Mouse (Mus musculus): ENCODE measurements around the gene Rbm38. TPM values are rescaled to one million over a fixed set of nuclear protein-coding genes. Genes with fewer than 3 reads are reported as not detected.

The Rbm38 gene
- polyA plus RNA-seq, 1 experiment from 2014 or later, result 169 TPM

DNA sequence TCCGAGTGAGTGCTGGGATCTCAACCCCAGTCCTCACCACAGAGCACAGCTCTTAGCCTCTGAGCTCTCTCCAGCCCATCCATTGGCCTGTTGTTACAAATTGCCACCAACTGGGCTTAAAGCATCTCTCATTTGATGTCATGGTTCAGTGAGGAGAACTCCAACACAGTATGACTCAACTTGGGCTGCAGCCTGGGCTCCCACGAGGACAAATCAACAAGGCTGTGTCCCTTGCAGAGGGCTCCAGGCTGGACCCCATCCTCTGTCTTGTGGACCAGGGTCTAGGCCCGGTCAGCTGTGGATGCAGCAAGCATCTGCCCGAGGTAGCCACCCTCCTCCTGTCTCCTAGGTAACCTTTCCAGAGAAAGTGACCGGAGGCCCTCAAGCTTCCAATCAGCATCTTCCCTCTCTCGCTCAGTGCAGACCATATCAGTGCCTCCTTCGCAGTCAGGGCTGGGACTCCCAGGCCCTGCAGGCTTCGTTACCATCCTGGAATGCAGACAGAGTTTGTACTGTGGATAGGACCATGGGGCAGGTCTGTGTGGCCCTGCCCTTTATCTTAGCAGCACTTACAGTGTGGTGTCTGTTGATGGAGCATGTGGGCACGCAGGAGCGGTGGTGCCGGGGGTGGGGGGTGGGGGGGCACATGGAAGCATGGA, 22.3 kb downstream of the Rbm38 start:
- H3K9ac ChIP-seq (ENCODE audit: low read depth, low read length), result no peak overlapping the region
- H3K27me3 ChIP-seq (ENCODE audit: control insufficient read depth, insufficient read depth, low read length), result no peaks in the 10 kb centered on the region
- 40% methylated on average over 11 of the region's 11 CpGs for WGBS (ENCODE audit: insufficient replicate concordance)
- no peaks in the 10 kb centered on the region for H3K9me3 ChIP-seq (replicated peaks; ENCODE audit: control insufficient read depth, low read length)
- 0 out of 2 replicates have a peak, but pooled peaks have one; percentile 19 for ATAC-seq (replicated peaks; ENCODE audit: insufficient number of reproducible peaks, low FRiP score, low TSS enrichment)
- no peak overlapping the region for H3K4me2 ChIP-seq
- H3K4me1 ChIP-seq (ENCODE audit: control insufficient read depth, insufficient read depth, low read length), result peaks cover 39% of the 10 kb centered on the region
- H3K36me3 ChIP-seq (ENCODE audit: control insufficient read depth, insufficient read depth, low read length), result no peaks in the 10 kb centered on the region
- H3K4me3 ChIP-seq (ENCODE audit: low read depth, low read length), result no peak overlapping the region
- H3K27ac ChIP-seq (ENCODE audit: low read depth, low read length), result 0 out of 2 replicates have a peak overlapping the region, but pooled peaks have one; percentile 47

GRCm38 (mm10) chr2:173044198-173044970, 24.1 kb downstream of the Rbm38 start:
- no peak for ATAC-seq (replicated peaks; ENCODE audit: insufficient number of reproducible peaks, low FRiP score, low TSS enrichment)
- H3K4me1 ChIP-seq (ENCODE audit: control insufficient read depth, insufficient read depth, low read length), result peaks cover 49% of the 10 kb centered on the region
- H3K36me3 ChIP-seq (ENCODE audit: control insufficient read depth, insufficient read depth, low read length), result no peaks in the 10 kb centered on the region
- H3K27ac ChIP-seq (ENCODE audit: low read depth, low read length), result no peak overlapping the region
- H3K9ac ChIP-seq (ENCODE audit: low read depth, low read length), result no peak overlapping the region
- H3K4me2 ChIP-seq, result no peak overlapping the region
- H3K4me3 ChIP-seq (ENCODE audit: low read depth, low read length), result no peak overlapping the region
- H3K27me3 ChIP-seq (ENCODE audit: control insufficient read depth, insufficient read depth, low read length), result no peaks in the 10 kb centered on the region
- 71% methylated on average over 18 of the region's 18 CpGs for WGBS (ENCODE audit: insufficient replicate concordance)
- no peaks in the 10 kb centered on the region for H3K9me3 ChIP-seq (replicated peaks; ENCODE audit: control insufficient read depth, low read length)

DNA sequence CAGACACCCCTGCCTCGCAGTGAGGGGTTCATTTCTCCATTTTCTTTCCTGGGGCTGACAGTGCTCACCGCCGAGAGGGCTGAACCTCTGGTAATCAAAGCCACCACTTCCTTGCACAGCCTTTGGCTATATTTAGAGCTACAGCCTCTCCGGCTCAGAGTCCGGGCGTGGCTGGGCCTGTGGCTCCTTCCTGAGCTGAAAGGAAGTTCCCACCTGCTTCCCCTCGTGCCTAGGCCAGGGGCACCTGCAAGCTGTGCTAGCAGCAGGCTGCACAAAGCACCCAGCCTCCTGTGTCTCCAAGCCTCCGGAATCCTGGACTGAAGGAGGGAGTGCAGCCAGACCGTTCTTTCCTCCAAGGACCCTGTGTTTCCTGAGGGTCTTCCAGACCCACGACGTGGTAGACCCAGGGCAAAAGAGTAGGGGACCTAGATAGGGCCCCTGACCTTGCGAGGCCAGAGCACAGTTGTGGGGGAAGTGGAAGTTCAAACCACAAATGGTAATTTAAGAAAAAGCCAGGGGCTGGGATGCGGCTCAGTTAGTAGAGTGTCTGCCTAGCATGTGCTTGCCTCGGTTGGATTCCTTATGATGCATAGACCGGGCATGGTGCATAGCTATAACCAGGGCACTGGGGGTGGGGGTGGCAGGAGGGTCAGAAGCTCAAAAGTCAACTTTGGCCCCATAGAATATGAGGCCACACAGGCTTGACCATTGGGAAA, 26.4 kb downstream of the Rbm38 start:
- H3K36me3 ChIP-seq (ENCODE audit: control insufficient read depth, insufficient read depth, low read length), result no peaks in the 10 kb centered on the region
- H3K27me3 ChIP-seq (ENCODE audit: control insufficient read depth, insufficient read depth, low read length), result no peaks in the 10 kb centered on the region
- WGBS (ENCODE audit: insufficient replicate concordance), result 39% methylated on average over 15 of the region's 15 CpGs
- no peak overlapping the region for H3K4me3 ChIP-seq (ENCODE audit: low read depth, low read length)
- peak overlapping the region; percentile 84 for H3K27ac ChIP-seq (ENCODE audit: low read depth, low read length)
- no peak for ATAC-seq (replicated peaks; ENCODE audit: insufficient number of reproducible peaks, low FRiP score, low TSS enrichment)
- H3K4me1 ChIP-seq (ENCODE audit: control insufficient read depth, insufficient read depth, low read length), result peaks cover 61% of the 10 kb centered on the region
- peak overlapping the region; percentile 11 for H3K4me2 ChIP-seq
- H3K9ac ChIP-seq (ENCODE audit: low read depth, low read length), result peak overlapping the region; percentile 39; the same call in 1 of the 2 replicates
- no peaks in the 10 kb centered on the region for H3K9me3 ChIP-seq (replicated peaks; ENCODE audit: control insufficient read depth, low read length)

DNA sequence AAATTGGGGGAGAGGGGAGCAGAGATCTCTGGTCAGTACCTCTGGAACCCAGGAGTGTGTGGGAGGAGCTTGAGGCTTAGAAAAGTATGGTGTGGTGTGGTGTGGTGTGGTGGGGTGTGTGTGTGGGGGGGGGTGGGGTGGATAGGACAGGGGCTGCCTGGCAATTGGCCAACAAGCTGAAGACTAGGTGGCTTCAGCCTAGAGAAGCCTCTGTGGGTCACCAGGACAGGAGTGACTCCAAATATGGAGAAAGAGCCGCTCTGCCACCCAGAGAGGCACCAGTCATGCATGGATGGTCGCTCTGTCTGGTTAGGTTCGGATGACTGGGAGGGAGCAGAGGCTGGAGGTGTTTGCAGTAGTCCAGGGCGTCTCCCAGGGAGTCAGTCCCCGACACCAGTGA, 27.2 kb downstream of the Rbm38 start:
- Histone ChIP-seq H3K36me3 (ENCODE audit: control insufficient read depth, insufficient read depth, low read length) (no peaks in the 10 kb centered on the region), H3K27me3 (ENCODE audit: control insufficient read depth, insufficient read depth, low read length) (no peaks in the 10 kb centered on the region), H3K4me2 (no peak overlapping the region), H3K4me1 (ENCODE audit: control insufficient read depth, insufficient read depth, low read length) (peaks cover 56% of the 10 kb centered on the region), H3K4me3 (ENCODE audit: low read depth, low read length) (no peak overlapping the region), H3K27ac (ENCODE audit: low read depth, low read length) (peak overlapping the region; percentile 67; the same call in 1 of the 2 replicates), H3K9ac (ENCODE audit: low read depth, low read length) (no peak overlapping the region), H3K9me3 (replicated peaks; ENCODE audit: control insufficient read depth, low read length) (no peaks in the 10 kb centered on the region)
- 69% methylated on average over 5 of the region's 5 CpGs for WGBS (ENCODE audit: insufficient replicate concordance)
- no peak for ATAC-seq (replicated peaks; ENCODE audit: insufficient number of reproducible peaks, low FRiP score, low TSS enrichment)

- no peaks in the 10 kb centered on the region for H3K9me3 ChIP-seq (replicated peaks; ENCODE audit: control insufficient read depth, low read length)
- no peak overlapping the region for H3K4me3 ChIP-seq (ENCODE audit: low read depth, low read length)
- H3K4me1 ChIP-seq (ENCODE audit: control insufficient read depth, insufficient read depth, low read length), result peaks cover 49% of the 10 kb centered on the region
- ATAC-seq (replicated peaks; ENCODE audit: insufficient number of reproducible peaks, low FRiP score, low TSS enrichment), result no peak
- no peaks in the 10 kb centered on the region for H3K36me3 ChIP-seq (ENCODE audit: control insufficient read depth, insufficient read depth, low read length)
- no peak overlapping the region for H3K4me2 ChIP-seq
- no peaks in the 10 kb centered on the region for H3K27me3 ChIP-seq (ENCODE audit: control insufficient read depth, insufficient read depth, low read length)
- peak overlapping the region; percentile 67; the same call in 1 of the 2 replicates for H3K27ac ChIP-seq (ENCODE audit: low read depth, low read length)
- 53% methylated on average over 17 of the region's 17 CpGs for WGBS (ENCODE audit: insufficient replicate concordance)
- peak overlapping the region; percentile 30; the same call in 1 of the 2 replicates for H3K9ac ChIP-seq (ENCODE audit: low read depth, low read length)
These were observed 27.9 kb downstream of the Rbm38 start for GRCm38 (mm10) chr2:173048041-173048745.

DNA sequence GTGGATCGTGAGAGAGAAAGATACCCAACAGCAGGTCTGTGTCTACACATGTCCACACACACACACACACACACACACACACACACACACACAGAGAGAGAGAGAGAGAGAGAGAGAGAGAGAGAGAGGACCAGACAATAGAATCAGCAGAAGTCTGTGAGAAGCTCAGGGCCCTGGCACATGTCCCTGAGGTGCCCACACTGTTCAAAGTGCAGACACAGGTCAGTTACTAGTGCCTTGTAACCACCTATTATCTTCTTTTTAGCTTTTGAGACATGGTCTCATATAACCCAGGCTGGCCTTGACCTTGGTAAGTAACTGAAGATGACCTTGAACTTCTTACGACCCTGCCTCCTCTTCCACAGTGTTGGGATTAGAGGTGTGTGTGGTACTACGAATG, 28.9 kb downstream of the Rbm38 start:
- no peak for ATAC-seq (replicated peaks; ENCODE audit: insufficient number of reproducible peaks, low FRiP score, low TSS enrichment)
- H3K4me3 ChIP-seq (ENCODE audit: low read depth, low read length), result no peak overlapping the region
- H3K4me2 ChIP-seq, result no peak overlapping the region
- no peaks in the 10 kb centered on the region for H3K9me3 ChIP-seq (replicated peaks; ENCODE audit: control insufficient read depth, low read length)
- no peaks in the 10 kb centered on the region for H3K27me3 ChIP-seq (ENCODE audit: control insufficient read depth, insufficient read depth, low read length)
- no peak overlapping the region for H3K9ac ChIP-seq (ENCODE audit: low read depth, low read length)
- peak overlapping the region; percentile 8; the same call in 1 of the 2 replicates for H3K27ac ChIP-seq (ENCODE audit: low read depth, low read length)
- H3K4me1 ChIP-seq (ENCODE audit: control insufficient read depth, insufficient read depth, low read length), result peaks cover 43% of the 10 kb centered on the region
- H3K36me3 ChIP-seq (ENCODE audit: control insufficient read depth, insufficient read depth, low read length), result no peaks in the 10 kb centered on the region
- 56% methylated on average over 3 of the region's 3 CpGs for WGBS (ENCODE audit: insufficient replicate concordance)

- 48% methylated on average over 6 of the region's 6 CpGs for WGBS (ENCODE audit: insufficient replicate concordance)
- Histone ChIP-seq H3K9me3 (replicated peaks; ENCODE audit: control insufficient read depth, low read length) (no peaks in the 10 kb centered on the region), H3K4me1 (ENCODE audit: control insufficient read depth, insufficient read depth, low read length) (peaks cover 40% of the 10 kb centered on the region), H3K9ac (ENCODE audit: low read depth, low read length) (peak overlapping the region; percentile 16; the same call in 1 of the 2 replicates), H3K4me3 (ENCODE audit: low read depth, low read length) (no peak overlapping the region), H3K4me2 (no peak overlapping the region), H3K36me3 (ENCODE audit: control insufficient read depth, insufficient read depth, low read length) (no peaks in the 10 kb centered on the region), H3K27ac (ENCODE audit: low read depth, low read length) (peak overlapping the region; percentile 8; the same call in 1 of the 2 replicates), H3K27me3 (ENCODE audit: control insufficient read depth, insufficient read depth, low read length) (no peaks in the 10 kb centered on the region)
- ATAC-seq (replicated peaks; ENCODE audit: insufficient number of reproducible peaks, low FRiP score, low TSS enrichment), result no peak
These were observed 29.5 kb downstream of the Rbm38 start for GRCm38 (mm10) chr2:173049817-173050216.
